Mouse (Mus musculus) embryonic facial prominence, embryonic 10.5 days (tissue): ENCODE data around the gene Depdc1b. TPM values are rescaled to one million over a fixed set of nuclear protein-coding genes. Genes with fewer than 3 reads are reported as not detected.
A peak's percentile ranks its signal among the peaks of the same experiment; 100 is the strongest.

Source experiments
- DNase-seq: peaks from one replicate; pipeline ENCODE4 v3.0.0-alpha.2; 2017; ENCODE audit warnings: low spot score
- H3K27ac ChIP-seq: fragments of 300-500 bp; sonication (generic); replicated peaks from 2 replicates; pipeline ENCODE4 v1.5.1; 2016; ENCODE audit warnings: mild to moderate bottlenecking
- H3K27me3 ChIP-seq: fragments of 300-500 bp; sonication (generic); replicated peaks from 2 replicates; pipeline ENCODE4 v1.6.1; 2016; ENCODE audit warnings: low read depth, mild to moderate bottlenecking; ENCODE audit not compliant: poor library complexity, severe bottlenecking
- H3K36me3 ChIP-seq: fragments of 300-500 bp; sonication (generic); replicated peaks from 2 replicates; pipeline ENCODE4 v1.6.1; 2016; ENCODE audit warnings: mild to moderate bottlenecking, moderate library complexity
- H3K4me1 ChIP-seq: fragments of 300-500 bp; sonication (generic); 2 replicates; pipeline ENCODE4 v1.6.1; 2016
- H3K4me3 ChIP-seq: fragments of 300-500 bp; sonication (generic); 2 replicates; pipeline ENCODE4 v1.5.1; 2016; ENCODE audit warnings: mild to moderate bottlenecking, moderate library complexity
- H3K9me3 ChIP-seq: fragments of 300-500 bp; sonication (generic); 2 replicates; pipeline ENCODE4 v1.6.1; 2016; ENCODE audit warnings: mild to moderate bottlenecking
- WGBS: fragments of 180-500 bp; shearing (Covaris S2); methylation state at CpG from one replicate; pipeline ENCODE4 v1.1.7; 2016; 5-methylcytosine and 5-hydroxymethylcytosine counted together
- polyA plus RNA-seq: library from polyadenylated mRNA; unstranded; fragments of >200 nt; fragmentation: Nextera tagmentation; extraction: Ambion mirVana; gene quantifications from 2 replicates; pipeline ENCODE4 v1.2.1, GENCODE M21; 2016

The Depdc1b gene
- polyA plus RNA-seq, 1 experiment from 2014 or later: 18.7 TPM

DNA sequence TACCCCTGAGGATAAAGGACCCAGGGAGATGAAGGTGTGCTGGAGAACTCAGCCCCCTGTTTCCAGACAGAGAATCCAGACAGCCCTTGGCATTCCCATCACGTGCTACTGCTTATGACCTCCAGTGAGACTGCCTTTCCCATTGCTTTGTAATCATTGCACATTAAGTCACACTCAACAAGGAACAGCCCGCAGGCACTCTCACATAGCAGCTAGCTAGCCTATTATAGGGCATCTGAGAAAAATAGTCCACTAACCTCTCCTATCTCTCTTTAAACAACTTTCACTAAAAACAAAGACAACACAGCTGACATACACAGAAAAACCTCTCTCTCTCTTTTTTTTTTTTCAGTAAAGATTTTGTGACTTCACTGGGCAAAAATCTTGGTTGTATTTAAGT, 113.5 kb downstream of the Depdc1b start:
- Histone ChIP-seq H3K27me3 (no peaks in the 10 kb centered on the region), H3K4me1 (peaks cover 4% of the 10 kb centered on the region; the same call in 1 of the 2 replicates), H3K4me3 (no peak overlapping the region), H3K9me3 (no peaks in the 10 kb centered on the region), H3K36me3 (no peaks in the 10 kb centered on the region), H3K27ac (no peak overlapping the region)
- WGBS: 78% methylated on average over 2 of the region's 2 CpGs
- DNase-seq: no peak

DNA sequence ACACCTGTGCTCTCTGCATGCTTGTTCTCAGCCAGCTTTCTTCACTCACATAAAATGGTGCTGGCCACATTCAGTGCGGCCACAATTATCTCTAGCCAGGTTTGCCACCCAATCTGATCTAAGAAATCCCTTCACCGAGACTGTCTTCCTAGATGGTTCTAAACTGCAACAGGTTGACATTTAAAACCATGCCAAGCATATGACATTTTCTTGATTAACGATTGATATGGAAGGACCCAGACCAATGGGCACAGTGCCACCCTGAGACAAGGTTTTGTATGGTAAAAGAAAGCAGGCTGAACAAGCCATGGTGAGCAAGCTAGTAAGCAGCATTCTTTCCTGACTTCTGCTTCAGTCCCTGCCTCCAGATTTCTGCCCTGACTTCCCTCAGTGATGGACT, 115.6 kb downstream of the Depdc1b start:
- WGBS: 89% methylated on average over 3 of the region's 3 CpGs
- Histone ChIP-seq H3K36me3 (no peaks in the 10 kb centered on the region), H3K4me1 (peaks cover 3% of the 10 kb centered on the region; the same call in 1 of the 2 replicates), H3K27me3 (no peaks in the 10 kb centered on the region), H3K4me3 (no peak overlapping the region), H3K9me3 (no peaks in the 10 kb centered on the region), H3K27ac (no peak overlapping the region)
- DNase-seq: no peak

DNA sequence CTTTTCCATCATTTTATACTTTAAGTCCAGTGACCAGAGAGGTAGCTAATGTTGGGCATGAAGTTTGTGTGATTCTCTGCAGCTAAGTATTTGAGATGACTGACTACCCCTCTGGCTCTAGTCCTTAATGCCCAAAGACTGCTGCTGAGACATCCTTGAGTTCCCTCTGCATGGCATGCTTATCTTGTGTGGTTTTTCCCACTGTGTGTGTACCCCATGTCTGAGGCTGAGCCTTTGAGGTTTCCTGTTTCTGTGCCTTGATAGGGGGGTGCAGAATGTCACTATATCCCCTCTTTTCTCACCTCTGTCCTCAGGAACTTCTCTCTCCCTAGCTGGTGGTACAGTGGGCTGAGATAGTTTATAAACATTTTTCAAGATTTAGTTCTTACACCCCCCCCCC, 119.6 kb downstream of the Depdc1b start:
- DNase-seq: no peak
- H3K27me3 ChIP-seq: no peaks in the 10 kb centered on the region

DNA sequence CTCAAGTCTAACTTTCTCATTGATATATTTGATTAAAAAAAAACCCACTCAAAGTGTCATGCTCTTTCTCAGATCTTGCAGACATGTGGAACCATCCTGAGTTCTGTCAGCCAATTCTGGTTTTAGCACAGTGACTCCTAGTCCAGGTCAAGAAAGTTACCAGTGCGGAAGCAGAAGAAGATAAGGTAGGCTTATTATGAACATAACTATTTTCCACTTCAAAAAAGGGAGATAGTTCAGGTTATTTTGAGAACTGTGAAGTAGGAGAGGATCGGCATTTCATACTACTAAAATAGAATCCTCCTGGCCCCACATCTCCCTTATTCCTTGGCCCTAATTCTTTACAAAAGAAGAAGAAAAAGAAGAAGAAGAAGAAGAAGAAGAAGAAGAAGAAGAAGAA, 121.3 kb downstream of the Depdc1b start:
- WGBS: 92% methylated on average over 2 of the region's 2 CpGs

More for the DNA sequence above, 119.6 kb downstream of the Depdc1b start:
- H3K36me3 ChIP-seq: no peaks in the 10 kb centered on the region
- H3K9me3 ChIP-seq: no peaks in the 10 kb centered on the region
- H3K4me3 ChIP-seq: no peak overlapping the region
- H3K4me1 ChIP-seq: no peaks in the 10 kb centered on the region
- H3K27ac ChIP-seq: no peak overlapping the region

DNA sequence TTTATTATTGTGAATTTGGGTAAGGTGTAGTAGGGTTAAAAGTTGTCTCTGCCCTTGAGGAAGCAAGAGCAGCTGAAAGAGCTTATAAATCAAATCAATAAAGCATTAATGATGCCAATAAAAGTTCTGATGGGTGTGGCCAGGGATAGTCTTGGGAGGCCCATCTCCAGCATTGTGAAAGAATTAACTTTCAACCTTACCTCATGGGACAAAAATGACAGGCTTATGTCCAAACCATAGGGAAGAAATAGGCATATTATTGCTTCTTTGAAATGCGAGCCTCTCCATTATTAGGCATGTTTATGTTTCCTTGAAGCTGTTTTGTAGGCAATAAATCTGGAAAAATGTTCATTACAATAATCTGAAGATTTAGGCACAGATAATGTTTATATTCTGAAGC, 122.9 kb downstream of the Depdc1b start:
- H3K4me3 ChIP-seq: no peak overlapping the region
- no peaks in the 10 kb centered on the region for H3K9me3 ChIP-seq
- H3K4me1 ChIP-seq: no peaks in the 10 kb centered on the region
- 90% methylated on average over 1 of the region's 1 CpGs for whole genome bisulfite sequencing
- no peak for DNase-seq
- H3K27ac ChIP-seq: no peak overlapping the region
- no peaks in the 10 kb centered on the region for H3K27me3 ChIP-seq
- no peaks in the 10 kb centered on the region for H3K36me3 ChIP-seq

More for the DNA sequence above, 121.3 kb downstream of the Depdc1b start:
- no peaks in the 10 kb centered on the region for H3K27me3 ChIP-seq
- H3K4me1 ChIP-seq: no peaks in the 10 kb centered on the region
- no peak overlapping the region for H3K27ac ChIP-seq
- H3K9me3 ChIP-seq: no peaks in the 10 kb centered on the region
- DNase-seq: no peak
- no peaks in the 10 kb centered on the region for H3K36me3 ChIP-seq
- H3K4me3 ChIP-seq: no peak overlapping the region

DNA sequence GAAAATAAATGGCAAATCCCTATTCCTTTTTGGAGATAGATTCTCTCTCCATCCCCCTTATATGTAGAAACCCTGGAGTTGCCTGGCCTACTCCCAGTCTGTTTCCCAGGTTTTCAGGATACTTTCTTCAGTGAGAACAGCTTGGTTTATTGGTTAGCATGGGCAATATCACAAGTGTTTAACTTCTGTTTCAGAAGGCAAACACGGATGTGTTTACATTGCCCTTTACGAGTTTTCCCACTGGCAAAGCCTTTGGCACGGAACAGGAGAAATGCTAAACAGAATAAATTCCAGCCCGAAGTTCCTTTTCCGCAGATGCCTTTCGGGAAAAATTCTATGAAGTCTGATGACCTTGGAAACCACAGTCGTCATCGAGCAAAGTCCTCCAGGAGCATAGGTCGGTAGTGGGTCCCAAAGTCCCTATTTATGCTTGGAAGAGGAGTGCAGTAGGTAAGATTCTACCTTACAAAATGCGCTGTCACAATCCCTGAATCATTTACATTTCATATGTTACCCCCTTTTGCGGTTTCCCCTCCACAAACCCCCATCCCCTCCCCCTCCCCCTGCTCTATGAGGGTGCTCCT, 132.3 kb downstream of the Depdc1b start:
- no peak overlapping the region for H3K4me3 ChIP-seq
- H3K27me3 ChIP-seq: no peaks in the 10 kb centered on the region
- peaks cover 11% of the 10 kb centered on the region for H3K4me1 ChIP-seq
- H3K36me3 ChIP-seq: no peaks in the 10 kb centered on the region
- DNase-seq: no peak
- H3K9me3 ChIP-seq: no peaks in the 10 kb centered on the region
- WGBS: 86% methylated on average over 11 of the region's 11 CpGs
- H3K27ac ChIP-seq: no peak overlapping the region

DNA sequence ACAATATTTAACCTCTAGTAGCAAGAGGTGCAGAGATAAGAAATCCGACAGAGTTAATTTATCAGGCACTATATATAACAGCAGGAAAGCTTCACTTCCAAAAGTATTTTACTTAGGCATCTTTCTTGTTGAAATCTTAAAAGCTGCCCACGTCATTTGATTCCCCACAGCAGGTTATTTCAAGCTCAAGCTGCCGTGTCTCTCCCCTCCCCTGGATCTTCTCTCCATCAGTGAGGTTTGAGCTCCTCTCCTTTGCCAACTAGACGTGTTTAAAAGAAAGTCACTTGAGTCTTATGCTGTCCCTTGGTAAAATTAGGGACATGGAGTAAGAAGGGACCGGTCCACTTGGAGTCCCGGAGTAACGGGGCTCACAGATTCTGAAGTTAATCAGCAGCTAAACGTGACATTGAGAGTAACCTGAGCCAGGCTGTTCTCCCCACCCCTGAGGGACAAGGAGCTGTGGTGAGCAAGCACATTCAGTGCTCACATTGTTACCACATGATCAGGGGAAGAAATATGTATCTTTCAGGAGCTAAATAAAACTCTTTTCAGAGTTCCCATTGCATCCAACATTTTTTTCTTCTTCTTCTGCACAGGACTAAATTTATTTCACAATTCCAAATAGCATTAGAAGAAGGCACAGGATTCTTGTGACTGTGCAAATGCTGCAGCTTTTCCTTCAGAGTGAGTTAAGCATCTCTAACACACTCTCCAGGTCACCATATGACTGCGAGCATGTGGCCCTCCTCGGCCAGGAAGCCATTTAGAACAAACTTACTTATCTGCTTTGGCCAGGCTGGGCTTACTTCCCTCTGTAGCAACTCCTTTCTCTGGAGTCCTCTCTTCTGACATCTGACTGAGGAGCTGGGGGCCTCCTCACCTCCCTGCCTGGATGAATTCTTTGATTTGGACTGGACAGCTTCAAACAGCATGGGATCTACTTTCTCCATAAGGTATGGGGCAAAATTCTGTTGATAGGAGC, 133.3 kb downstream of the Depdc1b start, which contains the start of gene Pde4d:
Pde4d (plus strand) TSS at position 833 of the 982 bp plus-strand sequence.
- Histone ChIP-seq H3K27me3 (no peaks in the 10 kb centered on the region), H3K27ac (peak within 1 kb of the TSS; percentile 44), H3K9me3 (no peaks in the 10 kb centered on the region), H3K36me3 (no peaks in the 10 kb centered on the region), H3K4me1 (peaks cover 11% of the 10 kb centered on the region), H3K4me3 (no peak within 1 kb of the TSS)
- peak; percentile 13 for DNase-seq
- 35% methylated on average over 10 of the region's 10 CpGs for WGBS

DNA sequence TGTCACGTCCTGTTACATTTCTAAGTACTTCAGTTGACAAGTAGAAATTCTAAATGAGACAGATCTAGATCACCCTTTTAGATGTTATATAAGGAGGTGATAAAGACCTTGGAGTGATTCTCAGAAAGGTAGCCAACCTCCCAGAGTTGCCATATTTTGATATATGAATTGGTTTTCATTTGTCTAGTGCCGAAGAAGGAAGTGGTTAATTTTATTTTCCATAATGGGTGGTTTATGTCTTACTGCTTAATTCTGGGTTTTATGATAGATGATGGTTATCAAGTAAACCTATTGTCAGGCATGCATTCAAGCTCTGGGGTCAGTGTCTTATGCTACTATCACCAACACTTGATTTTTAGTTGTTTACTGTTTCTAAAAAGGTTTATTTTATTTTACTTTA, 135.0 kb downstream of the Depdc1b start:
- DNase-seq: no peak
- H3K27me3 ChIP-seq: no peaks in the 10 kb centered on the region
- no peaks in the 10 kb centered on the region for H3K36me3 ChIP-seq
- H3K4me1 ChIP-seq: peaks cover 11% of the 10 kb centered on the region
- H3K4me3 ChIP-seq: no peak overlapping the region
- no peak overlapping the region for H3K27ac ChIP-seq
- WGBS: 89% methylated on average over 2 of the region's 2 CpGs
- no peaks in the 10 kb centered on the region for H3K9me3 ChIP-seq

DNA sequence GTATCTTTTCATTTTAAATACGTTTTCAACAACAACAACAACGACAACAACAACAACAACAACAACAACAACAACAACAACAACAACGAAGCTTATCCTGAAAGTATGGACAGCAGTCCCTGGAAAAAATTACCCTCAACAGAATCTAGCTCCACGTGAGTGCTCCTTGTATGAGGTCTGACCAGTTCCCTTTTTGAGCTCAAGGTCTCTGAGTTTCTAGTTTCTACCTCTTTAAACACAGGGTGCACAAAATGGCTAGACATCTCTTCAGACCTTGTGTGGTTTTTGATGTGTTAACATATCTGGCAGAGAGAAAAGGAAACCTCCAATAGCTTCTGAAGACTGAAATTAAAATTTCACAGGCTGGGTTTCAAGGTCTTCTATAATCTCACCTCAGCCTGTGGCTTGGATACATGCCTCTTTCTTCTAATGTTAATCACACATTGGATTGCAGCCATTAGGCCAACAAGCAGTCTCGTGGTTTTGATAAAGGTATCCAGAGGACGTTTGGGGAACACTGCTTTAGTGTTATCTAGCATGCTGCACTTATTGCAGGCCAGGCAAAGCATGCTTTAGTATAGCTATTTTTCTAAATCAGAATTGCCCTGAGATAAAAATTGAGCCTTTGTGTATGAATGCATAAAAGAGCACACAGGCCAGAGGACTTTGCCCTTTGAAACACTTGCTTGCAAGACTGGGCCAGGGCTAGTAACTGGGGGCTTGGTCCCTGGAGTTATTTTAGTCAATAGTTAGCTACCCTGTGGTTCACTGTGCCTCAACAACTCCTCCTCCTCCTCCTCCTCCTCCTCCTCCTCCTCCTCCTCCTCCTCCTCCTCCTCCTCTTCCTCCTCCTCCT, 137.2 kb downstream of the Depdc1b start:
- Histone ChIP-seq H3K9me3 (no peaks in the 10 kb centered on the region), H3K27ac (no peak overlapping the region), H3K27me3 (no peaks in the 10 kb centered on the region), H3K4me1 (peaks cover 11% of the 10 kb centered on the region), H3K36me3 (no peaks in the 10 kb centered on the region), H3K4me3 (no peak overlapping the region)
- 83% methylated on average over 6 of the region's 6 CpGs for WGBS
- no peak for DNase-seq

Other genes with a start within 250 kb of the Depdc1b start
- 104 and 106 TPM in 2 replicates for gene Ndufaf2, start 157.7 kb upstream of the Depdc1b start, polyA plus RNA-seq
- gene Ercc8, start 157.6 kb upstream of the Depdc1b start, polyA plus RNA-seq: 24.2 and 24.9 TPM in 2 replicates
- 1.4 and 1.9 TPM in 2 replicates for gene Elovl7, start 101.9 kb upstream of the Depdc1b start, polyA plus RNA-seq
- 15.9 and 19.7 TPM in 2 replicates for gene Pde4d, start 133.6 kb downstream of the Depdc1b start, polyA plus RNA-seq